Mouse (Mus musculus): Measurements from ENCODE around the gene Lrrc28.

GRCm38 (mm10) chr7:67549073-67549561 lies 96.0 kb downstream of the Lrrc28 start:
- TF ChIP-seq CTCF (IDR thresholded peaks at IDR 0.05; ENCODE audit: low read depth, low read length) = no peak
- TF ChIP-seq TAL1 (conservative IDR thresholded peaks at IDR 0.05; ENCODE audit: low read depth, low read length) = no peak
